Mouse (Mus musculus): ENCODE results near the gene Grin2b.
"Not testable (repeated sequence)": the region's sequence is repeated elsewhere in the genome, so short reads cannot be mapped to it uniquely, and the experiment has no call there.

Gene Grin2b

GRCm38 (mm10) chr6:135700717-135701345 lies 472.5 kb downstream of the Grin2b start:
- no peak for DNase-seq (ENCODE audit: low spot score in 2 of 2)

DNA sequence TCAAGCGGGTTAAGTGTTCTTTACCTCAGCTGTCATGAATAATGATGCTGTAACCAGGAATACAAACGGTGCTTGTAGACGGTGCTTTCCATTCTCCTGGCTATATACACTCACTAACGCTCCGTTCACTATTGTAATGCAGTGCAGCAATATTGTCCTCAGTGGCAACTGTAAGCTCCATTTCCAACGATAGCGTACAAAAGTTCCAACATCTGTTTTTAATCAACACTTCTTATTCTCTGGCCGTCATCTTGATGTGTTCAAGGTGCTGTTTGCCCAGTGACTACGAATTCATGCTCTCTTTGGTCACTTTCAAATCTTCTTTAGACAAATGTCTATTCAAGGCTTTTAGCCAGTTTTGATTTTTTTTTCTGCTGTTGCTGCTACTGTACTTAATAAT lies 480.8 kb downstream of the Grin2b start:
- DNase-seq (ENCODE audit: low spot score in 2 of 2): no peak

GRCm38 (mm10) chr6:135691561-135691960 lies 481.8 kb downstream of the Grin2b start:
- DNase-seq (ENCODE audit: low spot score in 2 of 2): no peak

GRCm38 (mm10) chr6:135687926-135688325 lies 485.4 kb downstream of the Grin2b start:
- peak; percentile 16 to 24 for DNase-seq (ENCODE audit: low spot score in 2 of 2)

DNA sequence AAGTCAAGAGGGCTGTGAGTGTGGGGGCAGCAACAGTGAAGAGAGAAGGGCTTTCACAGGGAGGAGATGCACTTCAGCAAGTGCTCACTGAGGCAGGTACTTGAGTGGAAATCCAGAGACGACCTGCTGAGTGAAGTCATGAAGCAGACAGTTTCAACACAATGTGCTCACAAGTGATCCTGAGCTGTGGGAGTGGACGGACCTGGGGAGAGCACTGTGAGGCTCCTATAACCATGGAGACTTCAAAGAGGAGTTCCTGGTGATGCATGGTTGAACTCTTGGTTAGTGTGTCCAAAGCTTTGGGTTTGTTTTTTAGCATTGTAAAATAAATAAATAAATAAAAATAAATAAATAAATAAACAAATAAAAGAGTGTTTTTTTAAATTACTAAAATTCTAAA lies 489.1 kb downstream of the Grin2b start:
- DNase-seq (ENCODE audit: low spot score in 2 of 2): no peak

GRCm38 (mm10) chr6:135681423-135681822 lies 491.9 kb downstream of the Grin2b start:
- DNase-seq (ENCODE audit: low spot score in 2 of 2): not testable (repeated sequence)

DNA sequence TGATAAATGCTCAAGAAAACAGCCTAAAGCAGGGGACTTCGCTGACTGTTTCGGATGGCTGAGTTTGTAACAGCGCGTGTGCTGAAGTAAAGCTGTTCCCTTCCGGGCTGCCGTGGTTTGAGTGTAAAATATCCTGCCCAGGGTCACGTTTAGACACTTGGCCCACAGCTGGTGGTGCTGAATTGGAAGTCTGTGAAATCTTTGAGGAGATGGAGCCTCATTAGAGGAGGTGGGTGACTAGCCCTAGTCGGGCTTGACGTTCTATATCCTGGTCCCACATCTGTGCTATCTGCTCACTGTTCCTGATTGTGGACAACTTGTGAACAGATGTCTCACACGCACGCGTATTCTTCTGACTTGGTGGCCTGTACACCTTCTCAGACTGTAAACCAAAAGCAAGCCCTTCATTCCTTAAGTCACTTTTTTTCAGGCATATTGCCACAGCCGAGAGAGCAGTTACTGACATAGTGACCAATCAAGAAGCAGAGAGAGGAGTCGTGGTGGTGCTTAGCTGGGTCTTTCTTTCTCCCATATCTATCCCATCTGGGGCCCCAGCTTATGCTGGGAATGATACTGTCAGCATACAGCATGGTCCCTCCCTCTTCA lies 493.1 kb downstream of the Grin2b start:
- no peak for DNase-seq (ENCODE audit: low spot score in 2 of 2)

DNA sequence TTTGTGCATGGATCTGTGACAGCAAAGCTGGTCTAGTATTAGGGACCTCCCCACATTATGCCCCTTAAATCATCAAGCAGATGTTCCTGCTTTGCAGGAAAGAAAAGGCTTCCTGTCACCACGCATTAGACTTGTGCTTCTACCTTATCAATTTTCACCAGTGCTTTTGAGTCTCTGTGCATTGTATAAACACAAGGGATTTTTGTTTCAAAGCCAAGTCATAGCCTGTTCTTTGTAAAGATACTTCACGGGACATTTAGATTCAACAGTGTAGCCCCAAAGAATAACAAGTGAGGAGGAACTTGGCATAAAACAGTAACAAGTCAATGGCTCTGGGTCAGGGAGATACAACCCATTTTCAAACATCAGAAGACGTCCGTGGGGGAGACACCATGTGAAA lies 498.9 kb downstream of the Grin2b start:
- DNase-seq (ENCODE audit: low spot score in 2 of 2): no peak

- no peak for DNase-seq (ENCODE audit: low spot score in 2 of 2)
Observed at GRCm38 (mm10) chr6:135672003-135672402, 501.3 kb downstream of the Grin2b start.
